Mouse (Mus musculus) embryonic fibroblast, embryonic 13.5 days (primary cell): ENCODE measurements at regions not wholly inside any gene's neighbourhood (a gene's known extent, or its start where the extent isn't known, plus 50 kb on each side); places are given as distances from the start of the nearest gene placed in this dataset.
"Not testable (repeated sequence)": the region's sequence is repeated elsewhere in the genome, so short reads cannot be mapped to it uniquely, and the experiment has no call there.

Experiments used
- H3K27ac ChIP-seq: 2 replicates; pipeline ENCODE4 v1.5.1; 2012; ENCODE audit warnings: low read length, control low read depth, inconsistent platforms; ENCODE audit not compliant: insufficient read depth
- H3K4me1 ChIP-seq: 2 replicates; pipeline ENCODE4 v1.6.1; 2011; ENCODE audit warnings: low read length; ENCODE audit not compliant: control insufficient read depth, insufficient read depth
- H3K4me3 ChIP-seq: 2 replicates; pipeline ENCODE4 v1.5.1; 2011; ENCODE audit warnings: mild to moderate bottlenecking, control low read depth, low read length; ENCODE audit not compliant: insufficient read depth
- CTCF ChIP-seq: IDR thresholded peaks from 2 replicates; pipeline ENCODE4 v1.5.1; 2011; ENCODE audit warnings: mild to moderate bottlenecking, control low read depth, low read length, moderate library complexity, borderline replicate concordance; ENCODE audit not compliant: insufficient read depth
- POLR2A ChIP-seq: IDR thresholded peaks from 2 replicates; pipeline ENCODE4 v1.6.1; 2011; ENCODE audit warnings: low read depth, mild to moderate bottlenecking, control low read depth, low read length, moderate library complexity

DNA sequence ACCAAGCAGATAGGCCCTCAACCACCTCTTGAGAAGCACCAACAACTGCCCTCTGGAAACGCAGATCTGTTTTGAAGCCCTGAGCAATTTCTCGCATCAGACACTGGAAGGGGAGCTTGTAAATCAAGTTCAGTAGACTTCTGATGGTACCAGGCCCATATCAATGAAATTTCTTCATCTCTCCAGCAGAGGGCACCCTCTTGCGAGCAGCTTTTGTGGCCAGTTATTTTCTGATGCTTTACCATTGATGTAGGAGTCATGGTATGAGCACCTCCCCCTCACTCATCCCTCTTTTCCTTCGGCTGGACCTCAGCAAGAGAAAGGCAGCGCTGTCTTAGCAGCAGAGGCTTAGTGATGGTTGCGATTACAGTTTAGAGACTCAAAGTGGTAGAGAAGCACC, 501.4 kb upstream of the Igfbp7 start:
- TF ChIP-seq CTCF (no peak), POLR2A (no peak)
- H3K4me1 ChIP-seq: no peaks in the 10 kb centered on the region
- H3K4me3 ChIP-seq: no peak overlapping the region
- no peak overlapping the region for H3K27ac ChIP-seq

DNA sequence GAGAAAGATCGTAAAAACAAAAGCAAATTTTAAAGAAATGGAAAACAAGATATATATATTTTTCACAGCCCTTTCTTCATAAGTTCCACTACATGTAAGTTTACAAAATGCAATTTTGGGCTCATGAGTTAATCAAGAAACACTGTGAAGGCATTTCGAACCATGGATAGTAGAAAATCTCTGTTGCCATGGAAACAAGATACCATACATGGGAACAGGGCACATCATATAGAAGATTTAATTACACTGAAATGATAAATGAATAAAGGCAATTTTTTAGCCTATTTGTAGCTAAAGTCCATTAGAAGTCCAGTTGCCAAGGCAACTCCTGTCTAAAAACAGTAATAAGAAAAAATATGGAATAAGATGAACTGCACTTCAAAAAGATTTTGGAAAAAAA, 484.2 kb upstream of the Igfbp7 start:
- not testable (repeated sequence) for H3K27ac ChIP-seq, H3K4me3 ChIP-seq

DNA sequence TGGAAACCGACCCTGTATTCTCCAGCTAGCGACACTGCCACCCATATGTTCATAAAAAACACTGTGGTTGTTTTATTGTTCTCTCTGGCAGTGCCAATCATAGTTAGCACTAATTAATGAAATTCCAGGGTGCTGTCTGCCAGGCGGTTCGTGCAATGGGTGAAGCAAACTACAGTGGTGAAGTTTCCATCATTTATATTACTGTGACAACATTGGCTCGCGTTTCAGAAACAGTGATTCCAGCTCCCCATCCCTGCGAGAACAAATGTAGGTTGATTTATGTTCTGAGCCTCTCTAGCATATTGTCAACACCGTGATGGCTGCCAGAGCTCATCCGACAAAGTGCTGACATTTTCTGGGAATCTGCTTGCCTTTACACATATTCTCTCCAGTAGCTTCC, 480.7 kb upstream of the Igfbp7 start:
- no peak overlapping the region for H3K4me3 ChIP-seq
- H3K4me1 ChIP-seq: no peaks in the 10 kb centered on the region
- TF ChIP-seq CTCF: no peak
- no peak for TF ChIP-seq POLR2A
- no peak overlapping the region for H3K27ac ChIP-seq

More for the DNA sequence above, 484.2 kb upstream of the Igfbp7 start:
- not testable (repeated sequence) for H3K4me1 ChIP-seq

DNA sequence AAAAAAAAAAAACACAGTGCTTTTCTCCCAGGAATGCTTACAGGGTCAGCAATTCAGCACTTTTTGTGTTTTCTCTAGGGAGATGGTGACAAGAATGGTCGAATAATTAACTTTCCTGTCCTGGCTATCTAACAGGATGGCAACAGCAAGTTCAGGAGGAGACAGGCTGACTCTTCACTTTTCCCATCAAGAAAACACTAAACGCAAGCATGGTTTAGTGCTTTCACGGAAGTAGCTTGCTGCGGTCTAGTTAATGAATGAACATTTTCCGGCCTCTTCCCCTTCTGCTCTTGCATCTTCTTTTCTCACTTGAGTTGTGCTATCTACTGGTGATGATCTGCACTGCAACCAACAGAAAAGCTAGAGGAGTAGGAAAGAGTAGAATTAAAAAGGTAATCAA, 463.6 kb upstream of the Igfbp7 start:
- no peak overlapping the region for H3K4me3 ChIP-seq
- H3K27ac ChIP-seq: no peak overlapping the region
- no peaks in the 10 kb centered on the region for H3K4me1 ChIP-seq
- no peak for TF ChIP-seq POLR2A
- TF ChIP-seq CTCF: no peak

DNA sequence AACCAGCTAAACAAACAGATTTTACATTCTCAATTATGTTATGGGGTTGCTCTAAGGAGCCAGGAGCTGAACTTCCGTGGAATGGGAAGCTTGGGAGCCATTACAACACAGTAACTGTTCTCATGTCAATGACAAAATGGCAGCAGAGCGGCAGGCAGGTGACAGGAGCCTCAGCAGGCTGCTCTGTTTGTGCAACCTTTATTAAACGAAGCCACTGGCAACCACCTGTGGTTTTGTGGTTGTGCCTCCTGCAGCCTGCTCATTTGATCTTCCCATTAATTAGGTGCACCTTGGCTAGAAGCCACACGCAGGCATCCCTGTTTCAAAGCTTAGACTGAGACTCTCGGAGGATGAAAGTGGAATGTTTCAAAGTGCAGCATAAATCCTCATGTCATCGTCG, 457.5 kb upstream of the Igfbp7 start:
- no peak for TF ChIP-seq POLR2A
- TF ChIP-seq CTCF: no peak
- Histone ChIP-seq H3K27ac (no peak overlapping the region), H3K4me1 (no peaks in the 10 kb centered on the region), H3K4me3 (no peak overlapping the region)

DNA sequence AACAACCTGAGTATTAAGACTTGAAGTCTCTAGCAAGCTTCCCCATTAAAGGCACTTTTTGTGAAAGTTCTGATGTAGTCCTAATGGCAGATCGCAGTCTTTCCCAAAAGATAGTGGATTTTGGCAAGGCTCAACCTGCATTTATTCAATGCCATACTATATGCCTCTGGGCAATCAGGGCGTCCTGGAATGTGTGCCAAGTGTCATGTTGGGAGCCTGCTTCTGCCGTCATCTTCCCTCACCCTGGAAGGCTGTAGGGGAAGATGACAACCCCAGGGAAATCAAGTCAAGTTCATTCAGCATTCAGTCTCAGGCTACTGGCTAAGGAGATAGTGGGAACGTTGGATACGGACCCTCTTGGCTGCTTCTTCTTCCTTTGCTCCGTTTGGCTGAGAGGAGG, 447.4 kb upstream of the Igfbp7 start:
- Histone ChIP-seq H3K4me3 (no peak overlapping the region), H3K4me1 (no peaks in the 10 kb centered on the region), H3K27ac (no peak overlapping the region)
- TF ChIP-seq CTCF (no peak), POLR2A (no peak)

DNA sequence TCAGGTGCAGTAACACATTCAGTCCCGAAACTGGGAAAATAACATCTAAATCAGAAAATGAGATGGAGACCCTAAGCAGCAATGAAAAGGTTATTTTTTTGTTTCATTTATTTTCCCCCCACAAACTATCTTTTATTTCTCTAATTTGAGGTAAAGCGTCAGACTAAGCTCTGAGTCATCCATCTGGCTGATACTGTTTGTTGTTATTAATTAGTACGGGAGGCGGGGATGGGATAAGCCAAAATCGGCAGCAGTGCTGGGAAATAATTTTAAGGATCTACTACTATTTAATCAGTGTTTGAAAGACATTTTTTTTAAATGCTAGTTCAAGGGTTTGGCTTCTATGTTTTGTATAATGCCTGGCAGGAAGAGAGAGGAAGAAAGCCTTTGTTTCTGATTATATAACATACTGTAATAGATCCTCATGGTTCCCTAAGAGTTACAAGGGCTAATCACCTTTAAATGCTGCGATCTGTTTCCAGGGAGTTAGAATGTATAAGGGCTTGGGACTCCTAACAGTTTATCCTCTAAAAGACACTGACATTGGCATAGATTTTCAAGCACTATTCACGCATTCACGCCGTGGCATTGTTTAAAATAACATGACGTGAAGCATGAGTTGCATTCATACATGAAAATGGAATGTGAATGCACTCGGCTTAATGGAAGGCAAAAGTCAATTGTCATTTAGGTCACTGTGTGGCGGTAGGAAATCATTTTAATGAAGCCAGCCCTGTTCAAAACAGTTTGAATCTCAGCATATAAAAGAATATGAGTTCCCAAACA, 446.4 kb upstream of the Igfbp7 start:
- Histone ChIP-seq H3K4me1 (no peaks in the 10 kb centered on the region), H3K27ac (no peak overlapping the region), H3K4me3 (no peak overlapping the region)
- TF ChIP-seq POLR2A (no peak), CTCF (no peak)

DNA sequence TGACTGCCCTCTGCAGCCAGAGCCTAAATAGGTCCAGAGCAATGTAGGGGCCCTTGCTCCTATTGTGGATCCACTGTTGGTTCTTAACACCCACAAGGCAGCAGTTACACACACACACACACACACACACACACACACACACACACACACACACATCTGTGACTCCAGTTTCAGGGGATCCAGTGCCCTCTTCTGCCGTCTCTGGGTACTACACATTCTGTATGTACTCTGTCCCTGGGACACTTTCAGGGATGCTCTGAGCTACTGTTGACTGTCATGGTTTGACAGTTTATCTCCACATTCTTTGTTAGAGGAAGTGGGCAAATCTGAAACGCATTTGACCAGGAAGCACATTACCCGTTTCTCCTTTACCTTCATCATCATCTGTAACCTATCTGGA, 443.8 kb upstream of the Igfbp7 start:
- Histone ChIP-seq H3K27ac (no peak overlapping the region), H3K4me3 (no peak overlapping the region), H3K4me1 (no peaks in the 10 kb centered on the region)
- TF ChIP-seq CTCF (no peak), POLR2A (no peak)

DNA sequence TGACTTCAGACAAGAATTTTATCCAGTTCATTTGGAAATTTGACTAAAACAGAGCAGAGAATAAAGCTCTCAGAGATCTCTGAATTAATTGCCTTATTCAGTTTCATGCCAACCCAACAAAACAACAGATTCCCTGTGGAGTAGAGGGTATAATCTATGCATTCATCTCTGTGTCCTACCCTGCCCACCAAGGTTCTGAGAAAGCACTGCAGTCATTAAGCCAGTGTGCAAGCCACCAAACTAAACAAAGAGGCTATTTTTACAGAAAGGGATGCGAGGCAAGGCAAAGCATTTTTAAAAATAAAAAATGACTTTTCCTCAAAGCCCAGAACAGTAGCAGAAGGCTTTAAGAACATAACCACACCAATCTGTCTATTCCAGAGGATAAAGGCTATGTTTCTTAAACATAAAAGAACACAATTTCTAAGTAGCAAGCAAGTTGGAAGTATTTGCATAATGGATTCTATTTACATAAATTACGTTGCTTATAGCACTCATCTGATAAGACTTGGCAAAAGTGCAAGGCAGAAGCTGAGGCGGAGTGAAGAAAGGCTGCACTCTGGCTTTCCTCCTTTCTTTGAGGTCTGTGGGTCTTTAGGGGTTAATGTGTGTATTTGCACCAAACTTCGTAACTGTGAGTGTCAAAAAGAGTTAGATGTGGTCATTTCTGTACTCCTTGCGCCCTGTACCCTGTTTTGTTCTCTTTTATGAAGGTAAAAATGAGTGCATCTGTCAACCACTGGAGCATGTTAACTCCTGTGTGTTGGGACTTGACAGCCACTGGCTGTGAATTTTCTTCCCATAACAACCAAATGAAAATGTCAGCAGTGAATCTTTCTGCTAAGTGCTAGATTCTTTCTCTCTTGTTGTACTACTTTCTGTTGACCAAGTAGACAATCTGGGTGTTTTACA, 430.6 kb upstream of the Igfbp7 start:
- TF ChIP-seq POLR2A (no peak), CTCF (no peak)
- Histone ChIP-seq H3K4me3 (no peak overlapping the region), H3K4me1 (no peaks in the 10 kb centered on the region), H3K27ac (no peak overlapping the region)

DNA sequence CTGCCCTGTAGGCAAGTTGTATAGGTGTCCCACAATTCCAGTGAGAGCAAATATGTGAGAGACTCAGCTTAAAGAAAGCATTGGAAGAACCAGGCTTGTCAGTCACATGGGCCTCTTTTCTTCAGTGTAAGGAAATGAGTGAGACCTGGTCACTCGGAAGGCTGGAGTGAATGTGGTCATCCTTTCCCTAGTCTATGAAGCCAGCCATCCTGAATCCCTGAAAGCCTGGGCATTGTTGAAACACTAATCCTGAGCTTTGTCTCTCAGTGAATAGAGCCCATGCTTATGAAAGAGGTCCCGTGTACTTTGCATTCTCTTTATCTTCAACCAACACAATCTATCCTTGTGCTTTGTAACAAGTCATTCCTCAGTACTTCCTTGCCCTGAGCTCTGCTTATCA, 420.1 kb upstream of the Igfbp7 start:
- H3K4me1 ChIP-seq: no peaks in the 10 kb centered on the region
- no peak for TF ChIP-seq POLR2A
- no peak for TF ChIP-seq CTCF
- no peak overlapping the region for H3K27ac ChIP-seq
- no peak overlapping the region for H3K4me3 ChIP-seq
